Mouse (Mus musculus) c-Kit-positive CD71-positive TER-119-positive erythroid progenitor cells, embryonic 14.5 days (primary cell): ENCODE measurements at regions not wholly inside any gene's neighbourhood (a gene's known extent, or its start where the extent isn't known, plus 50 kb on each side); places are given as distances from the start of the nearest gene placed in this dataset.

ENCODE experiments used
- DNase-seq: peaks from one replicate; pipeline ENCODE4 v3.0.0-alpha.2; 2013; ENCODE audit warnings: low spot score

DNA sequence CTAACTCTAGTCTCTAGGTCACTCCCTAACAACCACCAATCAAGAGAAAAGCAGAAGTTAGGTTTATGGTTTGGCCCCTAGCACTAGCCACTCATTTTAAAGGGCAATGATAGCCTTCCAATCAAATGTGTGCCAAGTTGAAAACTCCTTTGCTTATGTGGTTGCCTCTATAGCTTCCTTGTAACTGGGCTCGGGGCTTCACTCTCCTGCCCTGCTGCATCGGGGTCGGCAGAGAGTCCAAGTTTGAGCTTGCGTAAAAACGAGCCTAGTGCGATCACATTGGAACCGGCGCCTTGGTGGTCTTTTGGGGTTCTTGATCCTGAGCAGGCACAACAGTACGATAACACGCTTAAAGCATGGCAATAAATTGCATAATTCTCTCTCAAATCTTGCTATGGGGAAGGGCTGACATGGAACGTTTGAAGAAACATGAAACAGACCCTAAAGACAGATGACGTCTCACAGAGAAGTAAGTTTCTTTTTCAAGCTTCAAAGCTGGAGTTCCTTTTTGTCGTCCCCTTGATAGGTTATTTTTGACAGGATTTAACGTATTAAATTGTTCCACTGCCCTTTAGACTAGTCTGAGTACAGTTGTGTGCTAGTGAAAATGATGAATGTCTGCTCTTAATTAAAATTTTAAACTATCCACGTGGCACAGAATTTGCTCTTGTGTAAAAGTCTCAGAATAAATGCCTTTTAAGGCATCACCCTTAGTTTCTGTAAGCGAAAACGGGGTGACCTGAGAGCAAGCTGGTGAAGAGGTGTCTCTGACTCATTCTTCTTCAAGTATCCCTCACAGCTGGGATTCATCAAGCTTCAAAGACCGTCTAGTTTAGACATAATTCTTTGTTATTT is 52.0 kb downstream of the 4930426L09Rik start:
- no peak for DNase-seq

DNA sequence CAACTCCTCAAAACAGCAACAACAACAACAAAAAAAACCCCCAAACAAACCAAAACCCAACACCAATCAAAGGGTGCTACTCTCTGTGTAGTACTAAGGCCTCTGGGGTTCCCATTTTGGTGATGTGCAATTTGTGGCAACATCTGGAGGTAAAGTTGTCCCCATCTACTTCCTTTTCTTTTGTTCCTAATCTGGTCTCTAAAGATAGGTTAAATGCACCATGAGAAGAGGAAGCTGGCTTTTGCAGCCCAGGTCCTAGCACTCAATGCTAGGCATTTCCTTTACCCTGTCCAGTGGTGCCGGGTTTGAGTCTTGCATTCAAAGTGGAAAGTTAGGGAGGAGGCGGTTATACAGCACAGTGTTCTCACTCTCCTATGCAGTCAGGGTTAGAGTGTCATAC is 57.4 kb downstream of the 4930426L09Rik start:
- DNase-seq, result no peak

DNA sequence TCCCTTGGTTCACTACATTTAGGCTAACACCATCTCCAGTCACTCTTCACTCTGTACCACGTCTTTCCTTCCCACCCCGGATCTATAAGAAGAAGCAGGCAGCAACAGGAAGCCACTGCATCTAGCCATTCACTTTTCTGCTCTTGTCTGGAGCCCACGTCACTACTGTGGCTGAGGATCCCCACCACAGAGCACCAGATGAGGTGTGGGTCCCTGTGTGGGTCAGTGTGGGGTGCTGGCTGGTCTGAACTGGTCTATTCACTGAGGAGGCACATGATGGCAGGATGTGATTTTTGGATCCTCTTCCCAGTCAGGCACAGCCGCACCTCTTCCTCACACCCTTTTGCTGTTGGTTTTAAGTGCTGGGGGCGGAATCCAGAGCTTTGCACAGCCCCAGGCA is 59.7 kb downstream of the 4930426L09Rik start:
- DNase-seq, result no peak

DNA sequence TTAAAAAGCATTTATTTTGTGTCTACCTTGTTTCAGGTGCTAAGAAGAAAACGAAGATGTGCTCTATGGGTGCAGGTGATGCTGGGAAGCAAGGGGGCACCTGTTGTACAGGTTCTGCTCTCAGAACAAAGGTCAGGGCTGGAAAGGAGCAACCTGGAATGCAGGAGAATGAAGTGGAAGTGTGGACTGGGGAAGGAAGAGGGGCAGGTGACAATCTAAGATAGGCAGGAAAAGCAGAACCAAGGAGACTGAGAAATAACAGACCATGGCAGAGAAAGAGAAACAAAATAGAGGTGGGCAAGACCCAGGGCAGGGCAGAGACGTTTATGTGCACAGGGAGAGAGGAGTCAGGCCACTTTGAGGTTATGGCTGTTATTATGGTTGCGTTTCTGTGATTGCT is 60.6 kb downstream of the 4930426L09Rik start:
- DNase-seq, result no peak

DNA sequence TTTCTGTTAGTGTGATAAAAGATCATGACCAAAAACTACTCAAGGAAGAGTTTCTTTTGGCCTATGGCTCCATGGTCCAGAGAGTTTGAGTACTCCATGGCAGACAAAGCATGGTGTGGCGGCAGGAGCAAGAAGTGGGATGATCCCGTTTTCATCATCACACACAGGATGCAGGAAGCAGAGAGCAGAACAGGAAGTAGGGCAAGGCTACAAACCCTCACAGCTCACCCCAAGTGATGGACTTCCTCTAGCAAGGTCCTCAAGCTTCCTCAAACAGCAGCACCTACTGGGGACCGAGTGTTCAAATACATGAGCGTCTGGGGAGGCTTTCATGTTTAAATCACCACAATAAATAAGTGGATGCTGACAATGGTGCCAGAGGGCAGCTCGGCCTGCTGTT is 61.1 kb downstream of the 4930426L09Rik start:
- no peak for DNase-seq

DNA sequence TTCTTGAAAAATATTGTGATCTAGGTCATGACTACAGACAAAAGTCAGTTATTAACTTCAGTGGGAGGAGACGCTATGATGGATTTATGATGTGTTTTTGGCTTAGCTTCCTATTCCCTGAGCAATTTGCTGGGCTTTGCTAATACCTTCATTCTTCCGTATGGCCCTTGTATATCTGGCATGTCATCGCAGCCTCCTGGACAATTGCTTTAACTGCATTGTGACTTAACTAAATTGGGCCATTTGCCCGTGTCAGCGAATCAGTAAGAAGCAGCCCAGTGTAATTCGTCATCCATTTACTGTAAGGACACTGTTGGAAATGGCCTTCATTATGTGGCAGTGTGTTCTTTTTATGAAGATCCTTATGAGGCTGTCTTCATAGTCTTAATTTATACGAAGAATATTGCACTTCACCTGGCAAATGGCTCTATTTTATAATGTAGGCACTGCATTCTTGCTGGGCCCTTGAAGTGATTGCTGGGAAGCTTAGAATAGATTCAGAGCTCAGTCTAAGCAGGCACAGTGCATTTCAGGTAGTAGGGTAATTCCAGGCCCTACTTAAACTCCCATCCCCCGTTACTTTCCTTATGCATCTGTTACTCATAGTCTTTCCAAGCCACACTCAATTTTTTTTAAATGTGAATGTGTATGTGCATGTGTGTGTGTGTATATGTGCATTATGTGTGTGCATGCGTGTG is 62.2 kb downstream of the 4930426L09Rik start:
- DNase-seq, result no peak

DNA sequence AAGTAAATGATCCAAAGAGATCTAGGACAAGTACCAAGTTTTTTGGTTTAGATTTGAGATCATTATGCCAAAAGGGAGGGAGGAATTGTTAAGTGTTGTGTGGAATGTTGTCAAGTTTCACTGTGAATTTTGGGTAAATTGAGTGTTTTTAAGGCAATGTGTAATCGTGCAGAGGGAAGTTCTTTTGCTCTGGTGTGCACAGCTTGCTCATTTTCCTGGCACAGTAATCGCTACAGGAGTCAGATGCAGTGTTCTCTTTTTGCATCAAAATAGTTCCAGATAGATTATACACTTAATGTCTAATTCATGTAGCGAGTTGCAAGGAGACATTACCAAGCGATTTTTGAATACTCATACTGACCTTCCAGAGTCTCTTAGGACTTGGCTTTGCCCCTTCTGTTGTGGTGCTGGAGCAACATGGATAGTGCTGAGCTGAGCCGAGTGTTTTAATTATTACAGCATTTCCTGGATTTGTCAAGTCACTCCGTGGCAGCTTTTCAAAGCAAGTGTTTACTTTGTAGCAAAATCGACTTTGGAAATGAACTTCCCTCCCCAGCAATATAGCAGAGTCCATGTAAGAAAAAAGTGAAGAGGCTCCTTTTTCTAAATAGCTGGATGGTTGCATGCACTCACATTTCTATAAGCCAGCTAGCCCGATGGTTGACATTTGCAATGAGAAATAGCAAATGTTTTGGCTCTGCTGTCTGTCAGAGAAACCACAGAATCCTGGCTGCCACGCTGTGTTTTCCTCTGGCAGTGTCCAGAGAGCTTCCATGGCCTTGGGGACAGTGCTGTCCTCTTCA is 66.6 kb downstream of the 4930426L09Rik start:
- DNase-seq, result no peak

DNA sequence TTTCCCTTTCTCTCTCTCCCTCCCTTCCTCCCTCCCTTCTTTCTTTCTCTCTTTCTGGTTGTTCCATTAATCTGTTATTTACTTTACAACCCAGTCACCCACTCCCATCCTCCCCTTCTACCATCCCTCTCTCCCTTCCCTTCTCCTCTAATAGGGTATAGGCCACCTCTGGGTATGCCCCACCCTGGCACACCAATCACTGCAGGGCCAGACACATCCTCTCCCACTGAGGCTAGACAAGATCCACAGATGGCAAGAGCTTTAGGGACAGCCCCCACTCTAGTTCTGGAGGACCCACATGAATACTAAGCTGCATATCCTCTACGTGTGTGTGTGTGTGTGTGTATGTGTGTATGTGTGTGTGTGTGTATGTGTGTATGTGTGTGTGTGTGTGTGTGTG is 67.4 kb downstream of the 4930426L09Rik start:
- no peak for DNase-seq

DNA sequence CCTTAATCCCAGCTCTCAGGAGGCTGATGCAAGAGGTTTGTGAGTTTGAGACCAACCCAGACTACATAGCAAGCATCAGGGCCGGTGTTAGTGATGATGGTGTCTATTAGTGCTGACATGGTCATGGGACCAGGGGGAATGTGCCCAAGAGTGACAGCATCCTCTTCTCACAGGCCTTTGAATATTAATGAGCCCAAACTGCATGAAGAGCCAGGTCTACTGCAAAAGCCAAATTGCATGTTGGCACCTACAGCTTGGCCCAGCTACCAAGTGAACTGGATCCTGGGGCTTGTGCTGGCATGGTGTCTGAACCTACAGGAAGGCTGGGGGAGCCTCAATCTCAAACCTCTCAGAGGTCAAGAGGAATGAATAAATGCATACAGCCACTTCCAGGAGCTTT is 70.0 kb downstream of the 4930426L09Rik start:
- DNase-seq, result no peak

DNA sequence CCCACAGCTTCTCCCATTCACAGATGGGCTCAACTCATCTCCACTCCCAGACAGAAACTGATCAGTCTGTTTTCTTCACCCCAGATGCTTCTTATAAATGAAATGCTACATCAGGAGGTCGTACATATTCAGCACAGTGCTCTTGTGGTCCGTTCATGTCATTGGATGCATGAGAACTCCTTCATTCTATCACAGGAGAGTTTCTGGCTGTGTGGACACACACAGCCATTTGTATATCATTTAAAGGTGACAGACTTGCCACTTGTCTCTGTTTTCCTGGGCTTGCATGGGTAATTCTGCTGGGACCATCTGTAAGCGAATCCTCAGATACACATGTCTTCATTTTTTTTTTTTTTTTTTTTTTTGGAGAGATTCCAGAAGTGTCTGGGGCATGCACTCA is 85.7 kb downstream of the 4930426L09Rik start:
- DNase-seq, result no peak

DNA sequence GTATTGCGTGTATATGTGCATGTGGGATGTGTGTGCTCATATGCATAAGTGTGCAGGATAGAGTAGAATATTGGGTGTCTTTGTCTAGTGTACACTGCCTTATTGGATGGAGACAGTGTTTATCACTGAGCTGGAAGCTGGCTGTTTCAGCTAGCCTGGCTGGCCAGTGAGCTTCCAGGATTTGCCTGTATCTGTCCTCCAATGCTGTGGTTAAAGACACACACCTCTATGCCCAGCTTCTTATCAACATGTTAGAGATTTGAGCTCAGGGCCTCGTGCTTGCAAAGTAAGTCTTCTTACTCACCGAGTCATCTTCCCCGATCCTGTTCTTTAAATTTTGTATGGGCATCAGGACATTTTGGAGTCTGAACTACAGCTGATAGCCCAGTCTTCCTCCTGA is 87.0 kb downstream of the 4930426L09Rik start:
- DNase-seq, result no peak

DNA sequence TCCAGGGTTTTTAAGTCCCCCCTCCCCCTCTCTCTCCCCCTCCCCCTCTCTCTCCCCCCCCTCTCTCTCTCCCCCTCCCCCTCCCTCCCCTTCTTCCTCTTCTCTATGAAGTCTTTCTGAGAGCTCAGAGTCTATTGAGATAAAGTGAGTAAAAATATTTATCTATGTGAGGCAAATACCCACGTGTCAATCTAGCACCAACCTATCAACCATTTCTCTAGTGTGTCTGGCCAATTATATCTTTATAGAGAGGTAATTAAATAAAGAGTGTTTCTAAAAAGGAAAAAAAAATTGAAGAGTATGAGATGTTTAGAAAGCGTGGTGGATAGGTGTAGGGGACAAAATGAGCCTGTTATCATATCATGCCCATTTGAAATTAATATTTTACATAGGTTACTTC is 88.0 kb downstream of the 4930426L09Rik start:
- no peak for DNase-seq

DNA sequence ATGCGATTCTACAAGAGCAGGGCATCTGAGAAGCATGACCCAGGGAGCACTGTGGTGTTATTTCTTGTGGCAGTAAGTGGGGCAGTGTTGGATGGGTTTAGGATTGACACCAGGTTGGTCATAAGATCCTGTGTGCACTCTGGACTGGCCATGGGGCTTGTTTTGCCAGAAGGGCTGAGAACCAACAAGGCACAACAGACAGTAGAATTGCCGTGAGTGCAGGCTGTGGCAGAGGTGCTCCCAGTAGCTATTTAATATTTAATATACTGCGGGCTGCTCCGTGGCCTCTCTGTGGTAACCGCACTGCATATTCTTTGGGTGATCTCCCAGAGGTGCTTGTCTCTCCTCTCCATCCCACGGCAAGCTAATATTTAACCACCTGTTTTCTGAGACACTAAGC is 88.5 kb downstream of the 4930426L09Rik start:
- no peak for DNase-seq

DNA sequence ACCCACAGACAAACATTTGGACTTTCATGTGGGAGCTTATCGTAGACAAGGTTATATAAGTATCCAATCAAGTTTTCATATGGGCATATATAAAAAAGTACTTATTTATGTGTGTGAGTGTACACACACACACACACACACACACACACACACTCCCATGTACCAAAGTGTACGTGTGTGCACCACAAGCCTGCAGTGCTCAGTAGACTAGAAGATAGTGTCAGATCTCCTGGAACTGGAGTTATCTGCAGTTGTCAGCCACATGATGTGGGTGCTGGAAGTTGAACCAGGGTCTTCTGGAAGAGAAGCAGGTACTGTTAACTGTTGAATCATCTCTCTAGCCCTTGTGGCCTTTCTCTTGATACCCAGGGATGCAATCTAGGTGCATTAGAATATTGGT is 99.7 kb upstream of the Armc3 start:
- DNase-seq, result peak; percentile 5

DNA sequence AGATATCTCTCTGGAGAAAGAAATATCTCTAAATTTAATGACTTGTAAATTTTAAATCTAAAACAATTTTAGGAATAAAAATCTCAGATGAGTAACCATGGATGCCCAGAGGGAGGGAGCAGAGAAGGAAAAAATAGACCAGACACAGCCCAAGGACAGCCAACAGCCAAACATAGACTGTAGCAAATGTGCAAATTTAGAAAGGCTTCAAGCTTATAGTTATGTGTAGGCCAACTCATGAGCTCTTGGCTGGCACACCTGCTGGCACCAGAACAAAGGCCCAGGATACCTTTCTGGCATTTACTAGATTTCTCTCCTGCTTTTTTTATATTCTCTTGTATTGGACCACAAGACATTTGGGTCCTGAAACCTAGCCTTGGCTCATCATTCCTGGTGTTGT is 90.3 kb upstream of the Armc3 start:
- no peak for DNase-seq

DNA sequence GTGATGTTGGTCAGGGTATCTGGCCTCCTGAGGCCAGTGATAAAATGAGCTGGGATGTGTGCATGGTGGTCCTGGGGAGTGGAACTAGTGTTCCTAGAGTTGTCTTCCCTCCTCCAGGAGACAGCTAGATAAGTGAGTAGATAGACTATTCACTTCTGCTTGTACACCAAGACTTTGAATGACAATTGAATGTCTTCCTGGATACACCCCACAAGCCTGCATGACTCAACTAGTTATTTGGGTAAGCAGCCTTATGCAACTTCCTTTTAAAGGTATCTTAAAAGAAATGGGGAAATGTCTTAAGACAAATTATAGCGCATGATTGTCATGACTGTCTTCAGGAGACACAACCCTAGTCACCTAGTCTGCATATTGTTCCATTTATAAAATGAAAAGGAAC is 79.2 kb upstream of the Armc3 start:
- no peak for DNase-seq

DNA sequence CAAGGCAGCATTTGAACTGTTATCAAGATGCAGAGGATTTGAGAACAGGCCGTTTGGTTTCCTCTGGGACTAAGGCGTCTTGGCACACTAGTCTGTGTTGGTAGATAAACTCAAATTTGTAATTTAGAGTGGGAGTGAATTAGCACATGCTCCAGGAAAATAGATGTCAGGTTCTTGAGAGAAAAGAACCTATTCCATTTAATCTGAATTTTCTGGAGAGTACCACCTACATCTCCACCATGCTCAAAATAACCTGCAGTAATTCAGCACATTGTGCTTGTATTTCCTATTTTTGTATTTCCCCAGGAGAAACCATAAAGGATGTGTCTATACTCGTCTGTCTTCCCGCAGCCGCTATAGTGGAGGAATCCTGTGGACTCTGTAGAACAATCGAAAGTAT is 66.2 kb upstream of the Armc3 start:
- no peak for DNase-seq

DNA sequence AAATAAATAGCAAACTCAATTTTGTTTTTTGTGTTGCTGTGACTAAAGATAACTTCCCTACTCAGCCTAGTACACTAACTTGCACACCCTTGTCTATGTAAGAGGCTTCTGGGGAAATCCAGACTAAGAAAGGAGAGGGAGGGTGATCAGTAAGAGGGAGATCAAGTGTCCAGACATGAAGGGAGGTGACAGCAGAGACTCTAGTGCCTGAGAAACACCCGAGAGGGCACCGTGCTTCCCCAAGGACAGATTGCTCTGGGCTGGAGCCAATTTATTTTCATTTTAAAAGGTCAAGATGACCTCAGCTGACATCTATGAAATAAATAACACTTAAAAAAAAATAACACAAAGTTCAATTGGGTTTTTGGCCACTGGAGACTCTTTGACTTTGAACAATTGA is 56.5 kb upstream of the Armc3 start:
- no peak for DNase-seq

DNA sequence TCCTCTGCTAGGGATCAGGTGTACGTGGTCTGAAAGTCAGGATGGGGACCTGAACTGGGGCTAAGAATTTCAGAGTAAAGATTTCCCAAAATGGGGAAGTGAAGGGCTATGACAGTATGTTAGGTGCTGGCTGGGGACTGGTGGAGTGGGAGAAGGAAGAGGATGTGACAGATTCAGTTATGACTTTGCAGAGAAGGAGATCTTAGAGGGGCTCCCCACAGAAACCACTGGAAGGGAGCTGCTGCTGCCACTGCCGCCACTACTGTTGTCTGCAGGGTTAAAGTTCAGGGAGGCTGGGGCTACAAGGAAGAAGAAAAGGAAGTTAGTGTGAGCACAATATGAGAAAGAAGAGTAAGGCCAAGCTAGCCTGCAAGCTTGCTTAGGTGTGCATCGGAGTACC is 53.7 kb upstream of the Armc3 start:
- DNase-seq, result no peak

DNA sequence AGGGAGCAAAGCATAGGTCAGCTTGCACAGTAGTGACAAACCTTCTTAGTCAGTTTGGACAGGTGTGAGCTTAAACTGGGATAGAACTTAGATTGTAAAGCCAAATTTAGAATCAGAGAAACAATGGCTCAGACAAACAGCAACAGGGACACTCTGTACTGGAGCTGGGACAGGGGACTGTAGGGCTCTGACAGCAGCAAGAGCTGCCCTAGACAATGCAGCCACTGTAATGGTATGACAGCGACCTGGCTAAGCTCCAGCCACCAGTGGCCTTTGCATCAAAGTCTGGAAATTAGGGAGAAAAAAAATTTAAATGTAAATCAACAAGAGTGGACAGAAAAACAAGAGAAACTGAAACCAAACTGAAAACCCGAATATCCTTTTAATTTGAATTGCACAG is 53.2 kb upstream of the Armc3 start:
- DNase-seq, result no peak

DNA sequence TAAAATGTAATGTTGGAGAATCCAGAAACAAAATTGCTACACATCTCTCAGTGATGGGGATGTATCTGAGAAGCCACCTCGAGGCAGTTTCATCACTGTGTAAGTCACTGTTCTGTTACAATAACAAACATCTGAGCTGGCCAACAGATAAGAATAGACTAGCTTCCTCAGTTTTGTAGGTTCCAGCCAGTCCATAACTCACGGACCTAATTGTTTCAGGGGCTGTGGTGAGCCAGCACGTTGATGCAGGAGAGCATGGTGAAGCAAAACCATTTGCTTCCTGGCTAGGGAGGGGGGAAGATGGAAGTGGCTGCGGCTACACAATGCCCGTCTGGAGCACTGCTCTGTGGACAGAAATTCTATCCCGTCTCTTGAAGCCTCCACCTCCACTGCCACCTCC is 52.8 kb upstream of the Armc3 start:
- no peak for DNase-seq

DNA sequence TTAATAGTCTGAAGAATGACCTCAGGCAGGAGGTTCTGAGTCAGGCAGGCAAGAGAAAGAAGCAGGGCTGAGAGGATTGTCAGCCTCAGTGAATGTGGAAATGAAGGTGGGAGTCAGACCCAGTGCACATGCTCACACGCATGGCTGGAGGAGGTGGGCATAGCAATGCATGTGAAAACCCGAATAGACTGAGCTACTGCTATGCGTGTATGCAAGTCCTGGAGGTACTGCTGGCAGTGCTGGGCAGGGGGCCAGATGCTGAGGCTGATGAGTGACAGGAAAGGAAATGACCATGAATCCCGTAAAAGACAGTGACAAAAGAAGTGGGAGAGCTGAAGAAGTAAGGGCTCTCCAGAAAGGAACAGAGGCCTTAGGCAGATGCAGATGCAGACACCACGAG is 50.3 kb upstream of the Armc3 start:
- DNase-seq, result no peak
